Mouse (Mus musculus): ENCODE data around the gene Amigo1.
"Not testable (repeated sequence)": the region's sequence is repeated elsewhere in the genome, so short reads cannot be mapped to it uniquely, and the experiment has no call there.

Gene Amigo1

GRCm38 (mm10) chr3:108209946-108210770 is 24.0 kb downstream of the Amigo1 start:
- DNase-seq (ENCODE audit: low spot score) = peak; percentile 99

GRCm38 (mm10) chr3:108210771-108211139 is 24.6 kb downstream of the Amigo1 start, which contains the start of gene Atxn7l2:
Atxn7l2 (minus strand) TSS chr3:108210934.
- peak; percentile 82 for DNase-seq (ENCODE audit: low spot score)

- no peak for DNase-seq (ENCODE audit: low spot score)
Observed at GRCm38 (mm10) chr3:108211845-108212244, 25.7 kb downstream of the Amigo1 start.

- DNase-seq (ENCODE audit: low spot score) = no peak
Observed at GRCm38 (mm10) chr3:108212406-108212805, 26.3 kb downstream of the Amigo1 start.

GRCm38 (mm10) chr3:108214734-108215133 is 28.6 kb downstream of the Amigo1 start:
- DNase-seq (ENCODE audit: low spot score) = peak; percentile 76

- no peak for DNase-seq (ENCODE audit: low spot score)
Observed at GRCm38 (mm10) chr3:108220661-108221060, 34.5 kb downstream of the Amigo1 start.

GRCm38 (mm10) chr3:108225711-108226557 is 39.8 kb downstream of the Amigo1 start:
- peak; percentile 30 for DNase-seq (ENCODE audit: low spot score)

- DNase-seq (ENCODE audit: low spot score) = peak; percentile 67
Observed at GRCm38 (mm10) chr3:108226558-108227350, 40.6 kb downstream of the Amigo1 start, which contains the start of gene Sypl2. Sypl2 (minus strand) TSS chr3:108226648.

GRCm38 (mm10) chr3:108227521-108227920 is 41.4 kb downstream of the Amigo1 start:
- DNase-seq (ENCODE audit: low spot score) = no peak

GRCm38 (mm10) chr3:108231646-108232045 is 45.5 kb downstream of the Amigo1 start:
- DNase-seq (ENCODE audit: low spot score) = no peak

GRCm38 (mm10) chr3:108237474-108238102 is 51.5 kb downstream of the Amigo1 start:
- not testable (repeated sequence) for DNase-seq (ENCODE audit: low spot score)

GRCm38 (mm10) chr3:108241243-108241839 is 55.2 kb downstream of the Amigo1 start:
- DNase-seq (ENCODE audit: low spot score) = no peak
